Mouse (Mus musculus): ENCODE measurements around the gene Lrrc46.
A peak's percentile ranks its signal among the peaks of the same experiment; 100 is the strongest.

The Lrrc46 gene

DNA sequence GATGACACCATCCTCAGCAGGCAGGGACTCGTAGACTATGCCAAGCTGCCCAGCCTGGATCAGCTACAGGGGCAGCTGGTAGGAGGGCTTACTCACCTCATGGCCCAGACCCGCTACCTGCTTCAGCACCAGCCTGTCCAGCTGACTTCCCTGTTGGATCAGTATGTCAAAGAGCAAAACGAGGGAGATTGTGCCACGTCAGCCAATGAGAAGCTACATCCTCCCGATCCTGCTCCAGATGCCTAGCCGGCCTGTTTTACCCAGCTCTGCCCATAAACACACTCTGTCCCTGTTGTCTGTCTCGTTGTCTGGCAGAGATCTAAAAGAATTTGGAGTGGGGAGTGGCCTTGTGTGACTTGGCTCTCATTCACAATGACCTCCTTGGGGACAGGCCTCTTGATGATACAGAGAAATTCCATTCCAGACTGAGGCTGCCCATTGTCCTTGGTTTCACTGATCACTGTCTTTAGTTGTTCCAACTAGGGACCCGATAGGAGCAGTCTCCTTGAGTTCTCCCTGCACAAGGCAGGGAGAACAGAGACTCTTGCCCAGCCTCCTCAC, 7.0 kb upstream of the Lrrc46 start:
- DNase-seq, result no peak

DNA sequence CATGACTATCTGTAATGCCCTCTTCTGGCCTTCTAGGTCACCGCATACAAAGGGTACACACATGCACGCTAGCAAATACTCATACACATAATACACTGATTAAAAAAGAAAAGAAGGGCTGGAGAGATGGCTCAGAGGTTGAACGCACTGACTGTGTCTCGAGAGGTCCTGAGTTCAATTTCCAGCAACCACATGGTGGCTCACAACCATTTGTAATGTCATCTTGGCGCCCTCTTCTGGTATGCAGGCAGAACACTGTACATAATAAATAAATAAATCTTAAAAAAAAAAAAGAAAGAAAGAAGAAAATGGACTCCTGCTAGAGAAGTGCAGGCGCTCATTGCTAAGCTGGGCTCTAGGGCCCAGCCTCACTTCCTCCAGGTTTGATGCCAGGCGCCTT, 4.7 kb upstream of the Lrrc46 start:
- DNase-seq, result no peak

DNA sequence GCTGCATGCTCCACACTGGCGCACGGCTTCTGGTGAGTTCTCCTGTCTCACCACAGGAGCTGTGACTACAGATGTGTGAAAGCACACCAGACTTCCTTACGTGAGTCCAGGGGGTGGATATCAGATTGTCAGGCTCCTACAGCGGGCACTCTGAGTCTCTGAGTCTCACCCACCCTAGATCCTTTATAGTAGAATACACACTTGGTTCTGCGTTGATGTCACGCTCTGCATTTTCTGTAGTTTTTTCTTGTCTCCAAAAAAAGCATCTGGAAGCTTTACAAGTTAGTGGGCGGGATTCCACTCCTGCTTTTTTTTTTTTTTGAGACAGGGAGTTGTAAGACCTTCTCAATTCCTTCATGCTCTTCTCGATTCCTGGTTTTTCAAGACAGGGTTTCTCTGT, 3.7 kb upstream of the Lrrc46 start:
- DNase-seq, result no peak

DNA sequence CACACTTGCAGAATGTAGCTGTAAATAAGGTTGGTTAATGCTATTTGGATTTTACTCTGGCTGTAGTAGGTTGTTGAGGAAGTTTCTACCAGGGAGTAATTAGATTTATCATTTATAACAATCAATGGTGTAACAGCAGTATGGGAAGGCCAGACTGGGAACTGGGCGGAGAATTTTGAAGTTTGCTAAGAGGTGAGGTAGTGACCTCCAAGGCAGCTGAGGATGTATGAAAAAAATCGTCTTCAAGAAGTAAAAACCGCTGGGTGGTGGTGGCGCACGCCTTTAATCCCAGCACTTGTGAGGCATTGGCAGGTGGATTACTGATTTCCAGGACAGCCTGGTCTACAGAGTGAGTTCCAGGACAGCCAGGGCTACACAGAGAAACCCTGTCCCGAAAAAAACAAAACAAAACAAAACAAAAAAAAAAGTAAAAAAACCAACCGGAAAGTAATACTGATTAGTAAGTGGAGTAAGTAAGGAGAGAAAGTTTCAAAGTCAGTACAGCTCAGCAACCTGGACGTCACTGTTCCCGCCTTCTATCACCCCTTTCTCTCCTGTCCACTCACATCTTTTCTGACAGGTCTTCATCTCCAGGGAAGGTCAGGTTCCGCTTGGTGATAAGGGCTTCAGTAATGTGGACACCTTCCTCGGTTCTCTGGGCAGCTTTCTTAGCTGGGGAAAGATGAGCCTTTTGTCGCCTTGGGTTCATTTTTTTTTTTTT, 746 bp downstream of the Lrrc46 start:
- no peak for DNase-seq

DNA sequence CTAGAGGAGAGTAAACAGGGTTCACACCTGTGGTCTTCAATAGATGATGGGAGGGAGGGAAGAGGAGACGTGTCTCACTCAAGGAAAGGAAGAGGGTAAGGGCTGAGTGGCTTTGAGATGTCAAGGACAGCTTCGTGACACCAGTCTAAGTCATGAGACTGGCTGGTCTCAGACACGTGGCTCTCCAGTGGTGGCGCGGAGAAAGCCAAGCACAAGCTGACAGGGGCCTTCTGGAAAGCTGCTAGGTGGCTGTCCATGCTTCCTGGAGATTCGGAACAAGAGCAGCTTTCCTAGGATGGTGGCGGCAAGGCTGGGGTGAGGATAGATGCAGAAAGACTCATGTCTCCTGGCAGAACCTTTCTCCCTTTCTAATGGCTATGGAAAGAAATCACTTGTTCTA, 2.3 kb downstream of the Lrrc46 start:
- DNase-seq, result no peak

DNA sequence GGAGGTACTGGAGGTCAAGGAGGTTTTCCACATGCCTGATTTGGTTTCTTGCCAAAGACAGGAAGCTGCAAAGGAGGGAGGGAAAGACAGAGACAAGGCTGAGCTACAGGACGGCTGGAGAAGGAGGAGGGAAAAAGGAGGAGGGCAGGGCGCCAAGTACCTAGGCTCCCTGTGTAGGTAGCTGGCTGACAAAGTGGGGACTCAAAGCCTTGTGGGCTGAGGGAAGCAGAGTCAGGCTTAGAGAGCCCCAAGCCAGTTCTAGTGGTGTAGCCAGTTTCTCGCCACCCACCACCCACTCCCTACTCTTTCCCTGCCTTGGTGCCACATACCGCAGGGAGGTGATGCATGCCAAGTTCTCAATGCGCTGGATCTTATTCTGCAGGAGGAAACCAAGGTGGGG, 5.1 kb downstream of the Lrrc46 start:
- peak; percentile 61 for DNase-seq

DNA sequence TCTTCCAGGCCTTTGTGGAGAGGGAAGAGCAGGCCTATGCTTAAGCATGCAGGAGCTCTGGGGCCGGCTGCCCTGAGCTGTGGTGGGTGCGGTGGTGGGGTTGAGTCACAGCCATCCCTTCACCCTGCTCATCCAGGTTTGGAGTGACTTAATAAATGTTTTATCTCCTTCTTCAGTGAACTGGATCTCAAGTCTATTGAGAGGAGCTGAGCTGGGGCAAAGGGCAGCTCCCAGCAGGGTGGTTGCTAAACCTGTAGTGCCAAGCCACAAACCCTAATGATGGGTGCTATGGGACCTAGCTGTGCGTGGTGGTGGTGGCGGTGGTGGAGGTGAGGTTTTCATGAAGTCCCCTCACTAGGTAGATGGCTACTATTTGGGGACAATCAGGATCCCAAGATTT, 7.4 kb downstream of the Lrrc46 start:
- DNase-seq, result no peak

DNA sequence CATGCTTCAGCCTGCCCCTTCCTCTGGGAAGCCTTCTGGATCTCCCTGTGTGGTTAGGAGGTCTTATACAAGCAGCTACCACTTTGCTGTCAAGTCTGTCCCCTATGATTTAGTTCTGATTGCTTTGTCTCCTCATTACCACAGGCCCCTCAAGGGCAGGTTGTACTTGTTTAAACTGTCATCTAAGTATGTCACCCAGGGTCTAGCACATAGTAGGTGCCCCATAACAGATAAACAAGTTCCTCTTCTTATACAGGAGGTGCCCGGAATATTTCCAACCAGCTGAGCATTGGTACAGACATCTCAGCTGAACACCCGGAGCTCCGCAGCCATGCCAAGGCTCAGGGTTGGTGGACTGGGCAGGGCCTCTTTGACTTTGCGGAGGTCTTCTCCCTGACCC, 8.7 kb downstream of the Lrrc46 start:
- no peak for DNase-seq

DNA sequence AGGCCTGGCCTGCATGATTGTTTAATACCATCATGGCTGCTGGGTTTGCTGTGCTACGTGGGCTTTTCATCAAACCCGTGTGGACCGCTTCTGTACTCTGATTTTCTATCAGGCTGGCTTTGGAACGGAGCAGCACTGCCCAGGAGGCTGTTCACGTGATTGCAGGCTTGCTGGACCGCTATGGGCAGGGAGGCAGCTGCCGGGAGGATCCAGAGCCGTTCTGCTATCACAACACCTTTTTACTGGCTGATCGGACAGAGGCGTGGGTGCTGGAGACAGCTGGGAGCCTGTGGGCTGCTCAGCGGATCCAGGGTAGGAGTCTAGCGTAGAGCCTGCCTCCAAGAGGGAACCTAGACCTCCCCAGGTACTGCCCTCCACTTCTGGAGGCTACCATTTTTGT, 9.2 kb downstream of the Lrrc46 start:
- no peak for DNase-seq

DNA sequence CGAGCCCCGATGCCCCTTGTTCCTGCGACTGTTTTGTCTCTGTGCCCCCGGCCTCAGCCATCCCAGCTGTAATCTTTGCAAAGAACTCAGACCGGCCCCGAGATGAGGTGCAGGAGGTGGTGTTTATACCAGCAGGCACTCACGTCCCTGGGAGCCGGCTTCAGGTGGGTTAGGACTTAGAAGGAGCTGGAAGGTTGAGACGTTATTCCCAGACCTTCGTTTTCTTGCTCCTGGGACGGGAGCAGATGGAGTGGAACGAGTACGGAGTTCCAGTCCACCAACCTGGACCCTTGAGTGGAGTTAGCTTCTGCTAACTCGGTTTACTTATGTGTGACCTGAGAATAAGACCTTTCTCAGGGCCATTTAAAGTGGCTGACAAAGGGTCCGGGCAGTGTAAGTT, 10.8 kb downstream of the Lrrc46 start:
- no peak for DNase-seq

DNA sequence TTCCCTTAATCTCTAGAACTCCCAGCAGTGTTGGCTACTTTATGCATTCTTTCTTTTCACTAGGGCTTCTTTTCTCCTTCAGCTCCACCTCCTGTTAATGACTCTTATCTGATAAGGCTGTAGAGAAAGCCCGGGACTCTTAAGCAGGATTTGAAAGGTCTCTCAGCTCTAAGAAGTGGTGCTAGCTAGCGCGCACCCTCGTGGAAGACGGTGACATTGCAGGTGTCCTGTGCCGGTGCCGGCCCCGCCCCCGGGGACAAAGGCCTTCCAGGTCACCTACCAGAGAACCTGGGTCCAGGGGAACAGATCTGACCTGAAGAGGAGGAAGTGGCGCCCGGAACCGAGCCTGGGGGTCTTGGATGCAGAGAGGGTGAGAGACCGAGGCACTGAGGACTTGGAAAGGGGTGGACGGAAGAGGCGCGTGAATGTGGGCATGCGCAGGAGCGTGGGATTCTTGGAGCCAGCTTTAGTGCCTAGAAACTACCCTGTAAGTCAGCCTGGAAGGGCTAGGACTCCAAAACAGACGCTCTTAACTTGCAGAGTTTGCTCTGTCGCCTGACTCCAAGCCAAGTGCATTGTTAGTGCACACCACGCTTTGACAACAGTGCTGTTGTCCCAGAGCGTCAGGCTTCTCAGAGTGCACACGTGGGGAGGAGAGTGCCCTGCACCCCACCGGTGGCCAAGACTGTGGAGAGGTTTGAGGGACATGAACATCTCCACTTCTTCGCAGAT, 11.4 kb downstream of the Lrrc46 start, which contains the start of gene Scrn2:
Gene Scrn2, plus strand, starts transcription at position 253 of the 732 bp plus-strand sequence.
- peak; percentile 93 for DNase-seq

DNA sequence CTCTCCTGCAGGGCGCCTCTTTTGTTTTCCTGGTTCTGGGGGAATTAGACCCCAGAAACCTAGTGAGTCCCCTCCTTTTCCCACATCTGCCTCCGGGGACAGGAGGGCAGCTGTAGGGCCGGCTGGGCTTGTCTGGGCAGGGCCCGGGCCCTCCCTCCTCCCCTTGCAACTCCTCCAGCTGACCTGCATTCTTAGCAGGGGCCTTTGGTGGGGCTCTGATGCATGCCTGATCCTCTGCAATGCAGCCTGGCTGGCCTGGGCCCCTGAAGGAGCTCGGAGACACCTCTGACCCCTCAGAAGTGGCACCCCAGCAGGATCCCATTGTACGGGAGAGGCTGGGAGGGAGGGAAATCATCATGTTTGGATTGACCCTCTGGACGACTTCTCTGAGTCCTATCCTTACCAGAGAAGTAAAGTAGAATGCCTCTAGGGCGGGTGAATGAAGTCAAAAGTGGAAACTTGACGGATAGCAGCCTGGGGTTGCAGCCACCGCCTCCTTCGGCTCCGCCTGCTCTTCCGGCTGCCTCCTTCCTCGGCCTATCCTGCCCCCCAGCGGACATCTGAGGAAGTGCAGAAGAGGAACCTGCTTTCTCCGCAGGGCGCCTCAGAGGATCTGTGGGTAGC, 15.4 kb downstream of the Lrrc46 start:
- DNase-seq, result peak; percentile 87

DNA sequence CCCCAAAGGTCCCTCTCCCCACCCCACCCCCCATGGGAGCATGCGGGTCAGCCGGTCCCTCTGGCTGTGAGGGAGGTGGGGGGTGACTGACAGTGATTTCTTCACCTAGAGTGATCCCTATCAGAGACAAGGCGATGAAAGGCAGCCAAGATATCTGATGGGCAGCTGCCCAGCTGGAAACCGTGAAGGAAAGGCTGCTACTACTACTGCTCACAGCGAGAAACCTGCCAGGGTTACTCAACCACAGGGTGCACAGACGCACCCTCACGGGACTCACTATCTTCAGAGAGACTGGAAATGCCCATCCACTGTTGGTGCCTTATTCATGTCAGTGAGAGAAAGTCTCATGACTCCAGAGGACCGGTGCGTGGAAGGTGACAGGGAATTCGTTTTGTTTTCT, 16.2 kb downstream of the Lrrc46 start:
- no peak for DNase-seq

DNA sequence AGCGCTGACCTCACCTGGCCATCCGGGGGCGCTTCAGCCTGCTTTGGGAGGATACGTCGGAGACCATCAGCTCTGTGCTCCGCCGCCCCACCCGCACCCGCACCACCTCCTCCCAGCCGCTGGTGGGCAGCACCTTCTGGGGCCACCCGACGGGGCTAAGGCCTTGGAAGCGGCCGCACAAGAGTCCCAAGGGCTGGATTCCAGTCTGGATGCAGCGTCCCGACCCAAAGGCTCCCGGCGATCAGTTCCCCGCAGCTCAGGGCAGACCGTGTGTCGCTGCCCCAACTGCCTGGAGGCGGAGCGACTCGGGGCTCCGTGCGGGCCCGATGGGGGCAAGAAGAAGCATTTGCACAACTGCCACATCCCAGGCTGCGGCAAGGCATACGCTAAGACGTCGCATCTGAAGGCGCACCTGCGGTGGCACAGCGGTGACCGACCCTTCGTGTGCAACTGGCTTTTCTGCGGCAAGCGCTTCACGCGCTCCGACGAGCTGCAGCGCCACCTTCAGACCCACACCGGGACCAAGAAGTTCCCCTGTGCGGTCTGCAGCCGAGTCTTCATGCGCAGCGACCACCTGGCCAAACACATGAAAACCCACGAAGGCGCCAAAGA, 19.2 kb downstream of the Lrrc46 start:
- DNase-seq, result peak; percentile 81

DNA sequence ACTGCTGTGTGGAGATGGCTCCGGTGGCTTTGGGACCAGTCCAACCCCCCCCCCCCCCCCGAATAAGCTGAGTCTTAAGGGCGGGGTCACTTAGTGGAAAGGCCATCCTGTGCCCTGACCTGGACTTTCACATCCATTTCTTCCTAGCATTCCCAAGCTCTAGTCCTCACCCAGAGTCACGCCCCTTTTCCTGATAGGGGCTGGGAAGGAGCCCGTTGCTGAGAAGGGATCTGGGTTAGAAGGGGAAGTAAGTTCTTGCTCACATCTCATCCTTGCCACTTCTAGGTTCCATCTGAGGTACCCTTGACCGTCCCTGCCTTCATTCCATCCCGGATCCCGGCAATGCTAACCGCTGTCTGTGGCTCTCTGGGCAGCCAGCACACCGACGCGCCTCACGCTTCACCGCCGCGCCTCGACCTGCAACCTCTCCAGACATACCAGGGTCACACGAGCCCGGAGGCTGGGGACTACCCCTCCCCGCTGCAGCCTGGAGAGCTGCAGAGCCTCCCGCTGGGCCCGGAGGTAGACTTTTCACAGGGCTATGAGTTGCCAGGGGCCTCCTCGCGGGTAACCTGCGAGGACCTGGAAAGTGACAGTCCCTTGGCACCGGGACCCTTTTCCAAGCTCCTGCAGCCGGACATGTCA, 20.0 kb downstream of the Lrrc46 start:
- no peak for DNase-seq

DNA sequence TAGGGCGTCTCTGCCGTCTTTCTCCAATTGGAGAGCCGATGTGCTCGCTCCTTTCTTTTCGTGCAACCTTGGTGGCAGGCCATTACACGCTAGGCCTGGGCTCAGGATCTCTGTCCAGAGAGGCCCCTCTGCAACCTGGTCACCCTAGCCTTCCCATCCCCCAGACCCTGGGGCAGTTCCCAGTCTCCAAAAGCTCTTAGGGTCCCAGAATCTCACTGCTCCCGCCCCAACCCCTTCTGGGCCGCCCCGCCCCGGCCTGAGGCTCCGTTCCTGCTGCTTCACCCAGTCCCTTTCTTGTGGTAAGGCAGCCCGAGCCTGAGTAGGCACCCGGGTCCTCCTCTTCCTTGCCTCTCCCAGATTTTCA, 21.9 kb downstream of the Lrrc46 start:
- no peak for DNase-seq

DNA sequence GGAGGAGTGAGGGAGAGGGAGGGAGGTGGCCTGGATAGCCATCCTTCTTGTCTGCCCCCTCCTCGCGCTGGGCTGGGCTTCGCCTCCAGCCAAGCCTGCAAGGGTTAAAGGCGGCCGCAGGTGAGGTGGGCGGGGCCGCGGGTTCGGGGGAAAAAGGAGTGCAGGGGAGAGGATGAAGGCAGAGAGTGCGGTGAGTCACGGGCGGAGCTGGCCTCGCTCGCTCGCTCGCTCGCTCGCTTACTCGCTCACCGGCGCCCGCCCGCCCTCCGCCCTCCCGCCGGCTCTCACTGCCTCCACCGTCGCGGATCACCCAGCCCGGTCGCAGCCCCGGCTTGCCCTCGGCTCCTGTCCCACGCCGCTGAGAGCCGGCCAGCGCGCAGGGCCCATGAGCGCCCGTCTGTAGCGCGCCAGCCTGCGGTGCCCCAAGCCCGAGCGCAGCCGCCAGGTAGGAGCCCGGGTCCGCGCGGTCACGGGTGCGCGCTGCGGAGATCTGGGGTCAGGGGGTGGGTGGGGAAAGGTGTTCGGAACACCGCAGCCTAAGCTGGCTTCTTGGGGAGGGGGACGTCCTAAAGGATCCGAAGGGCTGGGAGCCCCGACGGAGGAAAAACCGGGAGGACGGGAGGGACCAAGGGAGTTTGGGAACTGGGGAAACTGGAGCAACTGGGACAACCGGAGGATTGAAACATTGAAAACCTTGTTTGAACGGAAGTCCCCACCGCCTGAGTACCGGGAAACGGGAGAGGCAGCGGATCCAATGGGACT, 22.4 kb downstream of the Lrrc46 start:
- DNase-seq, result no peak

DNA sequence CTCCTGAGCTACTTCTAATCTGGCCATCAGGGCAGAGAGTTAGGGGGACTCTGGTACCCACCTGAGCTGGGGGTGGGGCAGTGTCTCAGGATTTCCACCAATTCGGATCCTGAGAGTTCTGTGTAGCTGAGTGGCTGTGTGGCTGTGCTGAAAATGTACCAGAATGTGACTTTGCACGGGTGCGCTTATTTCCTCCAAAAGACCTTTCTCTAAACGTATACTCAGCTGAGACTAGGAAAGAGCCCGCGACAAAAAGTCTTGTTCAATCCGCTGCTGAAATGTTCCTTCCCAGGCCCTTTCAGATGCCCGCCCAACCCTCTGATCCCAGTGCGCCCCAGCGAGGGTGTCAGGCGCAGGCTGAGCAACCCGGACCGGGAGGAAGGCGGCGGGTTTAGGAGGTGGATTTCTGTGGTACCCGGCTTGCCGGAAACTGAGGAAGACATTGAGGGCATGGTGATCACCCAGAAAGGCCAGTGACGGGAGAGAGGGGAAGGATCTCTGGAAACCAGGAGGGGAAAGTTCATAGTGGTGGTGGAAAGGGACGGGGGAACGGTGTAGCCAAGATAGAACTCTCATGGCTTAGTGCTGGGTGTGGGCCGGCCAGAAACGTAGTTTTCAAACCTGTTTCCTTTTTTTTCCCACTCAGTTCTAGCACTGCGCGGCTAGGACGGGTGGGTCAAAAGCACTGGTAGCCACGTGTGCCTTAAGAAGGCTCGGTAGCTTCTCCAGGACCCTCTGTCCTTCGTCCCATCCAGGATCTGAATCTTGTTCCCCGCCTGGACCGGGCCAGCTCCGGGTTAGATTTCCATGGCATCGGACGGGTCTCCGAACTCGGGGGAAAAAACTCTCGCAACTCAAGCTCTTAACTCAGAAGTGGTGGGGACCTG, 23.3 kb downstream of the Lrrc46 start:
- DNase-seq, result no peak

DNA sequence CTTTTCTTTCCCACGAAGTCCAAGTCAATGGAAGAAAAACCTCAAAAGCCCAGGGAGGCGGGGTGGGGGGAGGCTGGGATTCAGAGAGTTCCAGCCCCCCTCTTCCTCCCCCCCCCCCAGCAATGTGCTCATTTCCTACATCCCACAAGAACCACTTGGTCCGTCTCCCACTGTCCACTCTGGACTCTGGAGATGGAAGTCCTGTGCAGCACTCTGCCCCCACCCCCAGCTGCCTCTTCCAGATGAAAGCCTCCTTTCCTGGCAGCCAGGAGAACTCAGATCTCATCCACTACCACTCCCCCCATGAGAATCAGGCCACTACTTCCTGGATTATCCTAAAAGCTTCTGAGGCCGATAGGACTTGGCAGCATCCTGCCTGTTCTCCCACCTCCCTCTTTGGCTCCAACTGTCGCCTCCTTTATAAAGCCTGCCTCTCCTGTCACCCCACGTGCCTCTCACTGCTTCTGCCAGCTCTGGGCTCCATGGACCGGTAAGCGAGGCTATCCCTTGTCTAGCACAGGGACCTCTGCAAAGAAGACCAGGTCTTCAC, 28.0 kb downstream of the Lrrc46 start, which contains the start of gene Sp6:
Gene Sp6, plus strand, starts transcription at position 274 of the 550 bp plus-strand sequence.
- DNase-seq, result no peak

DNA sequence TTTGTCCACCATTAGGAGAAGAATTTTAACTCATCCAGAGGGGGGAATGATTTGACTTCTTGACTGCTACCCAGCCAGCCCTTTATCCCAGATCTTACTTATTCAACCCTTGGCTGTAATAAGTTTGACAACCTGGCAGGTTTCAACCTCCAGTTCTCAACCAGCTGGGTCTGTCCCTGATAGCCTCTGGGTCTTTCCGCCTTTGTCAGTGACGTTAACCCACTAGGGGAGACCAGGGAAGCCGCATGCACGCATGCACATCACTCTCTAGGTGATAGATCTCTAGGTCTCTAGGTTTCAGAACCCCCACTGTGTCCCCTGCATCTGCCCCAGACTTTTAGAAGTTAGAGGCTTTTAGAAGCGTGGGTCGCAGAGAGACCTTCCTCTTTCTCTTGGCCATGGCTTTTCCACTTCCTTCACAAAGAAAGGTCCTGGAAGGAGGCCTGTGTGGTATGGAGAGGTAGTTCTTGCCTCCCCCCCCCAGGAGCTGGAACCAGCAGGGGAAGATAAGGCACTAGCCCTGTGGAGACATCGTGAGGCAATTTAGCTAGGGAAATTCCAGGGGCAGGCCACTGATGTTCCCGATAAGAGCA, 31.9 kb downstream of the Lrrc46 start:
- DNase-seq, result no peak
